Mouse (Mus musculus): ENCODE measurements around the gene Gm3415. TPM values are rescaled to one million over a fixed set of nuclear protein-coding genes. Genes with fewer than 3 reads are reported as not detected.
A peak's percentile ranks its signal among the peaks of the same experiment; 100 is the strongest.

Gm3415 gene
- total RNA-seq, 1 experiment: not detected

DNA sequence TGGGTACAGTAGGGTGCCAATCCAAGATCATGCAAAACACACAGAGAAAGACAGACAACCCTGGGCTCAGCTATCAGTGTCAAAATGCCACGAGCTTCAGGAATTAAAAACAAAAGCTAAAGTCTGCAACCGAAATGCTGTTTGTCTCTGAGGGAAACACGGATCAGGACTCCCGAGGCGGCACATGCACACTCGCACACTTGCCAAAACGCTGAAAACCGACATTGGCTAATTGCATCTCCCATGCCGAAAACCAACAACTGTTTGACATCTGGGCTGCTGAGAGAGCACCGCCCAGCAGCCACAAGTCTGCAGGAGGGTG is 28.2 kb downstream of the Gm3415 start:
- in situ Hi-C loops (cut with MboI; ENCODE audit: low sequenced_read_pairs in 2 of 2, unreplicated experiment in 2 of 2): no loop called here
- no peak overlapping the region for H3K9ac ChIP-seq (ENCODE audit: insufficient read depth, low read depth, low read length, poor library complexity, severe bottlenecking)
- no peaks in the 10 kb centered on the region for H3K9me3 ChIP-seq (ENCODE audit: control insufficient read depth, insufficient read depth, low read depth, low read length)
- no peak overlapping the region for H3K27ac ChIP-seq (ENCODE audit: insufficient read depth, low read depth, low read length, poor library complexity, severe bottlenecking)
- peaks cover 0 to 4% of the 10 kb centered on the region in 2 experiments; a peak in 1 of 4 replicates for H3K4me1 ChIP-seq (ENCODE audit: control insufficient read depth in 2 of 2, insufficient read depth in 2 of 2, low read length in 2 of 2, poor library complexity in 1 of 2)
- TF ChIP-seq CHD2 (IDR thresholded peaks at IDR 0.05; ENCODE audit: low read depth, low read length) (no peak), HCFC1 (IDR thresholded peaks at IDR 0.05; ENCODE audit: borderline replicate concordance, insufficient read depth, low read length) (no peak)
- no peak for DNase-seq (ENCODE audit: low read depth, low spot score)
- peak overlapping the region; percentile 61 to 73 for H3K4me3 ChIP-seq (ENCODE audit: insufficient read depth in 1 of 2, low read depth in 1 of 2, low read length in 2 of 2, poor library complexity in 1 of 2, severe bottlenecking in 1 of 2)
- no peaks in the 10 kb centered on the region for H3K36me3 ChIP-seq (ENCODE audit: control insufficient read depth, insufficient read depth, low read length, poor library complexity, severe bottlenecking)

DNA sequence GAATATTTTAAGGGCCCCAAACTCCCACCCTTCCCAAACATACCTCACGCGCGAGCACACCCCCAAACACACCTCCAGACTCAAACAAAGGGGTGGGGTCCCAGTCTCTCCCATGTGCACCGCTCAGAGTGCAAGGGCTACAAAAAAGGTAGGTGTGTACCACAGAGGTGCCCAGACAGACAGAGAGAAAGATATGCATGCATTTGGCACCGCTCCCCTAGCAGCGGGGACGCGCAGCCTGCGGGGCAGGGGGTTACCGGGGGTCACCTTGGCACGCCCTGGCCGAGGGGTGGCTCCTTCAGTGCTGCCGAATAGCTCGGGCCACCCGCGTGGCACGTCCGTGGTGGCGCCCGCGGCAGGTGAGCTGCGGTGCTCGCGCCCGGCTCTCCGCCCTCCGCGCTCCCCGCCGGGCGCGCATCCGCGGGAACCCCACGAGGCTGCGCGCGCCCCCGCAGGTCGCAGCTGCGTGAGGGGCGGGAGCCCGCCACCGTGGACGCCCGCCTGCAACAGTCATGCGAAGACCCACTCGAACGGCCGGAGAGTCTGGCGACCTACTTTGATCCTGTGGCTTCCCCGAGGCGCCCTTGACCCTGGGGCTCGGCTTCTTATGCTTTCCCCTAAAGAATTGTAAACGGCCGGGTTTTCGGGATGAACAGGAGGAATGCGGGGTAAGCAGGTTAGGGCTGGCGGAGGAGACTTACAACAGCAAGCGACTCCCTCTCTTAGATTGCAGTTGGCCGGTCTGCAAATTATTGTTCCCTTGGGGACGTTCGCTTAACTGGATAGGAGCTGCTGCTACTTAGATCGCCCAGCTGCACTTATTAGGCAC is 28.8 kb downstream of the Gm3415 start, which contains the start of gene Gpr12:
Gene Gpr12, minus strand, starts transcription at position 762 of the 829 bp plus-strand sequence.
- peak within 1 kb of the TSS; percentile 13; the same call in 1 of the 2 replicates for H3K9ac ChIP-seq (ENCODE audit: insufficient read depth, low read depth, low read length, poor library complexity, severe bottlenecking)
- peak within 1 kb of the TSS; percentile 61 to 73 for H3K4me3 ChIP-seq (ENCODE audit: insufficient read depth in 1 of 2, low read depth in 1 of 2, low read length in 2 of 2, poor library complexity in 1 of 2, severe bottlenecking in 1 of 2)
- no peaks in the 10 kb centered on the region for H3K9me3 ChIP-seq (ENCODE audit: control insufficient read depth, insufficient read depth, low read depth, low read length)
- peaks cover 0 to 5% of the 10 kb centered on the region in 2 experiments; a peak in 1 of 4 replicates for H3K4me1 ChIP-seq (ENCODE audit: control insufficient read depth in 2 of 2, insufficient read depth in 2 of 2, low read length in 2 of 2, poor library complexity in 1 of 2)
- H3K27ac ChIP-seq (ENCODE audit: insufficient read depth, low read depth, low read length, poor library complexity, severe bottlenecking): no peak within 1 kb of the TSS
- DNase-seq (ENCODE audit: low read depth, low spot score): no peak
- TF ChIP-seq MAFK (IDR thresholded peaks at IDR 0.05; ENCODE audit: insufficient read depth, low read depth, low read length) (no peak), ZC3H11A (IDR thresholded peaks at IDR 0.05; ENCODE audit: borderline replicate concordance, low read depth, low read length) (no peak), CHD2 (IDR thresholded peaks at IDR 0.05; ENCODE audit: low read depth, low read length) (no peak), ZNF384 (IDR thresholded peaks at IDR 0.05; ENCODE audit: low read depth, low read length) (no peak), HCFC1 (IDR thresholded peaks at IDR 0.05; ENCODE audit: borderline replicate concordance, insufficient read depth, low read length) (no peak)
- in situ Hi-C loops (cut with MboI; ENCODE audit: low sequenced_read_pairs in 2 of 2, unreplicated experiment in 2 of 2): no loop called here
- H3K36me3 ChIP-seq (ENCODE audit: control insufficient read depth, insufficient read depth, low read length, poor library complexity, severe bottlenecking): no peaks in the 10 kb centered on the region

GRCm38 (mm10) chr5:146585307-146585651 is 29.3 kb downstream of the Gm3415 start:
- H3K4me3 ChIP-seq (ENCODE audit: insufficient read depth in 1 of 2, low read depth in 1 of 2, low read length in 2 of 2, poor library complexity in 1 of 2, severe bottlenecking in 1 of 2): peak overlapping the region; percentile 61 to 73
- no peaks in the 10 kb centered on the region for H3K9me3 ChIP-seq (ENCODE audit: control insufficient read depth, insufficient read depth, low read depth, low read length)
- no peak overlapping the region for H3K9ac ChIP-seq (ENCODE audit: insufficient read depth, low read depth, low read length, poor library complexity, severe bottlenecking)
- TF ChIP-seq ZC3H11A (IDR thresholded peaks at IDR 0.05; ENCODE audit: borderline replicate concordance, low read depth, low read length) (no peak), HCFC1 (IDR thresholded peaks at IDR 0.05; ENCODE audit: borderline replicate concordance, insufficient read depth, low read length) (no peak), CHD2 (IDR thresholded peaks at IDR 0.05; ENCODE audit: low read depth, low read length) (no peak), ZNF384 (IDR thresholded peaks at IDR 0.05; ENCODE audit: low read depth, low read length) (no peak), MAFK (IDR thresholded peaks at IDR 0.05; ENCODE audit: insufficient read depth, low read depth, low read length) (no peak)
- no peak for DNase-seq (ENCODE audit: low read depth, low spot score)
- H3K27ac ChIP-seq (ENCODE audit: insufficient read depth, low read depth, low read length, poor library complexity, severe bottlenecking): no peak overlapping the region
- H3K36me3 ChIP-seq (ENCODE audit: control insufficient read depth, insufficient read depth, low read length, poor library complexity, severe bottlenecking): no peaks in the 10 kb centered on the region
- in situ Hi-C loops (cut with MboI; ENCODE audit: low sequenced_read_pairs in 2 of 2, unreplicated experiment in 2 of 2): no loop called here
- peaks cover 0 to 6% of the 10 kb centered on the region in 2 experiments; a peak in 1 of 4 replicates for H3K4me1 ChIP-seq (ENCODE audit: control insufficient read depth in 2 of 2, insufficient read depth in 2 of 2, low read length in 2 of 2, poor library complexity in 1 of 2)

DNA sequence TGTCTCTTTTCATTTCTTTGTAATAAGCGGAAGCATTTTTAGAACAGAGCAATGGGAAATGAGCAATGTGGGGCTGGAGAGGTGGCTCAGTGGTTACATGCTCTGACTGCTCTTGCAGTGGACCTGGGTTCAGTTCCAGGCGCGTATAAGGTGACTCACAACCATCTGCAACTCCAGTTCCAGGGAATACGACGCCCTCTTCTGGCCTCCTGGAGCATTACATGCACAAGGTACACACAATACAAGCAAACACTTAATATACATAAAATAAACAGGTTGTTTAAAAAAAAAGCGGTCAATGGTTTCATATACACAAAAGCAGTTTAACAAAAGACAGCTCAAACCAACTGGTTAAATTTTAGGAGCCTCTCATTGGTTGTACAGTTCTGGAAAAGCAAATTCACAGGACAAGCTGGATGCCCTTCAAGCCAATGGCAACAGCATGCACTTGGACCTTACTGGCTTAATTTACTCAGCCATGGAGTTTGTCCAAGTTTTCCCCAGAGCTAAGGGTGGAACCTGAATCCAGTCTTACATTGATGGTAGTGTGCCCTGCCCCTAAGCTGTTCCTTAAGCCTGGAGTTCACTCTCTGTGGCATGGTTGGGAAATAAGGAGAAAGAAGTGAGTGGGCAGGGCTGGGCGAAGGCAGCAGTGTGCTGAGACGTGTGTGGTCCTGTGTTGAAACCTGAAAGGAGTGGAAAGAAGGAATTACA is 30.6 kb downstream of the Gm3415 start:
- Histone ChIP-seq H3K9me3 (ENCODE audit: control insufficient read depth, insufficient read depth, low read depth, low read length) (no peaks in the 10 kb centered on the region), H3K27ac (ENCODE audit: insufficient read depth, low read depth, low read length, poor library complexity, severe bottlenecking) (no peak overlapping the region), H3K9ac (ENCODE audit: insufficient read depth, low read depth, low read length, poor library complexity, severe bottlenecking) (no peak overlapping the region), H3K4me1 (ENCODE audit: control insufficient read depth in 2 of 2, insufficient read depth in 2 of 2, low read length in 2 of 2, poor library complexity in 1 of 2) (peaks cover 0 to 6% of the 10 kb centered on the region in 2 experiments; a peak in 1 of 4 replicates), H3K36me3 (ENCODE audit: control insufficient read depth, insufficient read depth, low read length, poor library complexity, severe bottlenecking) (no peaks in the 10 kb centered on the region), H3K4me3 (ENCODE audit: insufficient read depth in 1 of 2, low read depth in 1 of 2, low read length in 2 of 2, poor library complexity in 1 of 2, severe bottlenecking in 1 of 2) (no peak overlapping the region)
- no peak for TF ChIP-seq ZC3H11A (IDR thresholded peaks at IDR 0.05; ENCODE audit: borderline replicate concordance, low read depth, low read length)
- TF ChIP-seq CHD2 (IDR thresholded peaks at IDR 0.05; ENCODE audit: low read depth, low read length): no peak
- no peak for TF ChIP-seq HCFC1 (IDR thresholded peaks at IDR 0.05; ENCODE audit: borderline replicate concordance, insufficient read depth, low read length)
- no peak for TF ChIP-seq MAFK (IDR thresholded peaks at IDR 0.05; ENCODE audit: insufficient read depth, low read depth, low read length)
- no peak for TF ChIP-seq ZNF384 (IDR thresholded peaks at IDR 0.05; ENCODE audit: low read depth, low read length)
- DNase-seq (ENCODE audit: low read depth, low spot score): no peak
- in situ Hi-C loops (cut with MboI; ENCODE audit: low sequenced_read_pairs in 2 of 2, unreplicated experiment in 2 of 2): no loop called here
